9 mouse cellular contexts compared by ENCODE assay signal in the genomic region with DNA sequence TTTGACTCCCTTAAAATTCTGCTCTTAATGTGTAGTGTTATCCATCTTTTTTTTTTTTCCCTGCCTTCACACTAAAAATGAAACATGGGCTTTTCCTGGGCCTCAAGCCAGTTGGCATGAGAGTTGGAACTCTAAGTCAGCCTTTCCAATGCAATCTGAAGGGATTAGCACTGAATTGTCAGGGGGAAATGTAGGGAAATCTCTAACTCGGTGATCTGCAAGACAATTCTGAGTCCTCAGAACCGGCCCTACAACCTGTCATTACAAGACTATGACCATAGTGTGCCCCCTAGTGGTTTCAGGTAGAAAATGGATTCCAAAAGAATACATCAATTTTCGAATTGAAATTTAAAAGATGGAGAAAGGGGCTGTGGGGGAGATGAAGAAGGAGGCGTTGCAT.
DNase-seq lines count a peak whose midpoint lies in the region; ATAC-seq and TF ChIP-seq lines count a peak whose summit lies in the region.
"Had no signal": no experiment of that assay in that cellular context is flagged by ENCODE, and none has a peak within 500 bp of the region (broad histone marks: within the 10 kb centered on the region; RNA-seq: fewer than 3 reads in every experiment).

No protein-coding gene starts in this region.

- peak; percentile 49; the same call in 1 of the 2 replicates for ATAC-seq in cerebellum, adult (ENCODE audit: insufficient number of reproducible peaks, low FRiP score, low TSS enrichment)
- ATAC-seq in heart, postnatal 0 days (ENCODE audit: insufficient read depth, low read depth) = no peak

- TF ChIP-seq CTCF in heart, postnatal 0 days (IDR thresholded peaks at IDR 0.05; ENCODE audit: low read depth) = peak; percentile 45

- no peaks in the 10 kb centered on the region for H3K36me3 ChIP-seq in heart, postnatal 0 days (replicated peaks; ENCODE audit: control insufficient read depth, insufficient read depth, low read length)
- H3K36me3 ChIP-seq: liver, embryonic 13.5 days had no signal

- H3K9ac ChIP-seq in heart, postnatal 0 days (replicated peaks; ENCODE audit: low read depth, low read length) = no peak overlapping the region
- H3K9ac ChIP-seq: liver, embryonic 13.5 days had no signal

- TF ChIP-seq EP300 in heart, postnatal 0 days (IDR thresholded peaks at IDR 0.05; ENCODE audit: low read depth) = no peak

- H3K4me2 ChIP-seq in heart, postnatal 0 days (ENCODE audit: low read depth, low read length) = no peak overlapping the region
- H3K4me2 ChIP-seq: liver, embryonic 13.5 days had no signal

- no peaks in the 10 kb centered on the region for H3K4me1 ChIP-seq in heart, postnatal 0 days (ENCODE audit: control insufficient read depth, insufficient read depth)
- H3K4me1 ChIP-seq: liver, embryonic 13.5 days had no signal

- no peak overlapping the region for H3K4me3 ChIP-seq in heart, postnatal 0 days (ENCODE audit: low read depth, low read length)
- H3K4me3 ChIP-seq: liver, embryonic 13.5 days had no signal

- no peak overlapping the region for H3K27ac ChIP-seq in heart, postnatal 0 days (ENCODE audit: low read depth)
- H3K27ac ChIP-seq: liver, embryonic 13.5 days had no signal

- 26% methylated on average over 4 of the region's 4 CpGs for WGBS in heart, postnatal 0 days

- no peak for DNase-seq in cerebellum, adult 18-20 months
- peak; percentile 8 to 21 for DNase-seq in left cerebral cortex, adult 18-20 months (ENCODE audit: low spot score in 2 of 2)
- DNase-seq in left cerebral cortex, adult 11 months (ENCODE audit: low spot score) = no peak
- peak; percentile 8 for DNase-seq in adrenal gland, postnatal 25 days
- peak; percentile 7 for DNase-seq in heart, postnatal 0 days (ENCODE audit: low spot score)
- peak; percentile 53 for DNase-seq in retina, postnatal 1 day
- DNase-seq in thymus, postnatal 36 days = no peak
- DNase-seq: liver, embryonic 13.5 days had no signal

- no peaks in the 10 kb centered on the region for H3K9me3 ChIP-seq in heart, postnatal 0 days (replicated peaks; ENCODE audit: control insufficient read depth, low read length)
- H3K9me3 ChIP-seq: liver, embryonic 13.5 days had no signal

- no peaks in the 10 kb centered on the region for H3K27me3 ChIP-seq in heart, postnatal 0 days (ENCODE audit: control insufficient read depth, insufficient read depth, low read length)
- H3K27me3 ChIP-seq: liver, embryonic 13.5 days had no signal

Comparison
In these comparisons a context has a peak if more than half of its experiments do, and no peak if none do; other contexts are left out.
1. DNase-seq: peak in left cerebral cortex, adult 18-20 months (2 of 2), adrenal gland, postnatal 25 days (single experiment), heart, postnatal 0 days (single experiment) and retina, postnatal 1 day (single experiment); none in cerebellum, adult 18-20 months (0 of 2), left cerebral cortex, adult 11 months (single experiment) and thymus, postnatal 36 days (0 of 2).